Mouse (Mus musculus): ENCODE results near the gene Parp4. TPM values are rescaled to one million over a fixed set of nuclear protein-coding genes. Genes with fewer than 3 reads are reported as not detected.

Parp4 gene
- total RNA-seq, 2 experiments from 2014 or later: 5.8 TPM

GRCm38 (mm10) chr14:56605136-56605535 is 29.7 kb downstream of the Parp4 start:
- no peak for DNase-seq (ENCODE audit: low spot score in 2 of 2)

- DNase-seq (ENCODE audit: low spot score in 2 of 2): no peak
Measured at GRCm38 (mm10) chr14:56613212-56613611, 37.8 kb downstream of the Parp4 start.

GRCm38 (mm10) chr14:56617470-56617869 is 42.1 kb downstream of the Parp4 start:
- DNase-seq (ENCODE audit: low spot score in 2 of 2): no peak

DNA sequence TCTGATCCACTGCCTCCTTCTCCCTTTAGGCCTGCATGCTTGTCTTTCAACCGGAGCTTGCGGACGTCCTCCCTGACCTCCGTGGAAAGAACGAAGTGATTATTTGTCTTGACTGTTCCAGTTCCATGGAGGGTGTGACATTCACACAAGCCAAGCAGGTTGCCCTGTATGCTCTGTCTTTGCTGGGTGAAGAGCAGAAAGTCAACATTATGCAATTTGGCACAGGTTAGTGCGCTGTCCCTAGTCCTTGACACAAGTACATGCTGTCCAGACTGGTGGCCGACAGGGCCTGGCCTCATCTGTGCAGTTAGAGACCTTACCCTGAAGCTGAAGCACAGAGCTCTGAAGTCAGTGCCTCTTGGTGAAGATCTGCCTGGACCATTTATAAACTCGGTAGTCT is 45.0 kb downstream of the Parp4 start:
- no peak for DNase-seq (ENCODE audit: low spot score in 2 of 2)

DNA sequence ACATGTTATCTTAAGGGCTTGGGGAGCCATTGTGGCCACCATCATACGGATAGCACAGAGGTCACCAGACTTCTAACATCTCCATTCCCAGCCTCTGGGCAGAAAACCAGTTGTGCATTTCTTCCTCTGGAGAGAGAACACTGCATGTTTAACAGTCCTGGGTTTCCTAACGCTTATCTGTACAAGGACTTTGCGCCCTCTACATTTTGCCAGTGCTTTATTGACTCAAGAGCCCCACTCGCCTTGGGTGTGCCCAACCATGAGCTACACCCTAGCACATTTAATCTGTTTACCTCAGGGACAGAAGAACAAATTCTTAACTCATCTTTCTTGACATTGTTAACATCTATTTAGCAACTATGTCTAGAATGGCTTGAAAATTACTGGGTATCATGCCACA is 50.8 kb downstream of the Parp4 start:
- DNase-seq (ENCODE audit: low spot score in 2 of 2): no peak

- DNase-seq (ENCODE audit: low spot score in 2 of 2): peak; percentile 38 to 57
Measured at GRCm38 (mm10) chr14:56628336-56628735, 52.9 kb downstream of the Parp4 start.

GRCm38 (mm10) chr14:56631109-56631508 is 55.7 kb downstream of the Parp4 start:
- DNase-seq (ENCODE audit: low spot score in 2 of 2): no peak

DNA sequence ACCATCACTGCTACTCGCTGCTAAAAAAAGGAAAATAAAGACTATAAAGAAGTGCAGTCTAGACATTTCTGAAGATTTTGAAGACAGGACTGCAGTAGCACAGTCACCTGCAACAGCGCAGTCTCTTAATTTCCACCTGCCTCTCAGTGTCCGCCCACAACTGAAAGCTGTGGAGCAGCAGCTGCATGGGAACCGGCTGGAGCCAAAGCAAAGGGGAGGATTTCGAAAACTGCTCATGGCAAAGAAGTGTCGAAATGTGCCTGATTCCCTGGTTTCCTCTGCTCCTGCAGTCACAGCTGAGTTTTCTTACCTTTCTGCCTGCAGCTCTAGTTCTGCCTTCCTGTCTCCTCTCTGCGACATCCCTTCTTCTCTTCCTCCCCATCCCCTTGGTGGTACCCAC is 71.8 kb downstream of the Parp4 start:
- no peak for DNase-seq (ENCODE audit: low spot score in 2 of 2)

DNA sequence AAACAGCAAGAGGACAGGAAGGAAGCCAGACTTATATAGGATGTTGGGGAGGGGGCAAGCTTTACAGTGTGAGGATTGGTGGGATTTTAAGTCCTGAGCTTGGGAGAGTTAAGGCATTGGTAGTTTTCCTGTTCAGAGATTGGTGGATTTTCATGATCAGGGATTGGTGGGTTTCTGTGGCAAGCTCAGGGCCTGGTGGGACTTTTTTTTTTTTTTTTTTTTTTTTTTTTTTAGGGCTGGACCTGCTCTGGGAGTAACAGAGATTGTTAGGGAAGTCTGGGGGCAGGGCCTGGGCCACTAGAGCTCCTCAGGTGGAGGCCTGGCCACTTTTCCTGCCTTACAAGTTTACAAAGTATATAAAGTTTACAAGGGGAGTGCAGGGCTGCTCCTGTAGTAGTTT is 74.0 kb downstream of the Parp4 start:
- DNase-seq (ENCODE audit: low spot score in 2 of 2): no peak

DNA sequence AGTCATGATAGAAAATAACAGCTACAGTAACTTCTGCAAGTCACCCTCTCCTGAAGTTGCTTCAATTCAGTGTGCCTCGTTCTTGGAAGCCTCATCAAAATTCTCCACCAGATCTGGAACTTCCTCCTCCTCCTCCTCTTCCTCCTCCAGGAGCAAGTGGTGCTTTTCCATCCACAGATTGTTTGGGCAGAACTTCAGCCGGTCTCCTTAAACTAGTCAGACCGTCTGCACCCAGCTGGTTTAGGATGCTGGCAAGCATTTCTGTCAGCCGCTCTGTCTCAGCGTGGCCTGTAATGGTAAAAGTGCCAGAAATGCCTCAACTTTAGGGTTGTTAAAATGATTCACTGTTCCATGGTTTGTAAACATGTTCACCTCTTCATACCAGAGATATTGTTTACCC is 90.2 kb downstream of the Parp4 start:
- peak; percentile 40 to 62 for DNase-seq (ENCODE audit: low spot score in 2 of 2)

- no peak for DNase-seq (ENCODE audit: low spot score in 2 of 2)
Measured at GRCm38 (mm10) chr14:56666909-56667308, 91.5 kb downstream of the Parp4 start.

DNA sequence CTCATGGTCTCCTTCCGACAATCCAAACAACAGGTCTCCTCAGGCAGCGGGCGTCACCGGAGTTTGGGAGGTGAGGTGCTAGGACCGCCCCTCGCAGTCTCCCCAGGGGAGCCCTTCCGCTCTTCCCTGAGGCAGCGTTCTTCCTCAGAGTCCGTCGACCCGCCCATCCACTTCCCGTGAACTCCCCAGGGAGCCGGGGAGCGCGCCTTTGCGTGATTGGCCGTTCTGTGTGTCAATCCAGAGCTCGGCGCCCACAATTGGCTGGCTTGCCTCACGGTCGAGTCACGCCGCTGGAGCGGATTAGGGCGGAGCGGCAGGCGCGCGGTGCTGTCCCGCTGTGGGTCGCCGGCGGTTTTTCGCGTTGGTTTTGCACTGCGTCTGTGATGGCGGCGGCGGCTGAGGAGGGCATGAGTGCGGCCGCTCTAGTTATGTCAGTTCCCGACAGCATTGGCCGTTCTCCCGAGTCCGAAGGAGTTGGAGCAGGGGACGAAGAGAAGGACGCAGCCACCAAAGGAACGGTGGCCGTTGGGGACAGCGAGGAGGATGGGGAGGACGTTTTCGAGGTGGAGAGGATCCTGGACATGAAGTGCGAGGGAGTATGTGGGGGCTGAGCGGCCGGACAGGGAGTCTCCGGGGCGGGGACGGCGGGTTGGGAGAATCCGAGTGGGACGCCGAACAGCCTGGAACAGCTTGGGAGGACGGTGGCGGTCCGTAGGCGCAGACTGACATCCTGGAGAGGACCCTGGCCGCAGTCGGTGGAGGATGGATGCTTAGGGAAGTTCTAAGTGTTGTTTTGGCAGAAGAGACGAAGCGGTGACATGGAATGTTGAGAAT is 92.8 kb downstream of the Parp4 start, which contains the start of gene Mphosph8:
Gene Mphosph8 (plus strand): TSS at position 280 of the 834 bp plus-strand sequence.
- DNase-seq (ENCODE audit: low spot score in 2 of 2): peak; percentile 100

- no peak for DNase-seq (ENCODE audit: low spot score in 2 of 2)
Measured at GRCm38 (mm10) chr14:56669046-56669620, 93.7 kb downstream of the Parp4 start.

DNA sequence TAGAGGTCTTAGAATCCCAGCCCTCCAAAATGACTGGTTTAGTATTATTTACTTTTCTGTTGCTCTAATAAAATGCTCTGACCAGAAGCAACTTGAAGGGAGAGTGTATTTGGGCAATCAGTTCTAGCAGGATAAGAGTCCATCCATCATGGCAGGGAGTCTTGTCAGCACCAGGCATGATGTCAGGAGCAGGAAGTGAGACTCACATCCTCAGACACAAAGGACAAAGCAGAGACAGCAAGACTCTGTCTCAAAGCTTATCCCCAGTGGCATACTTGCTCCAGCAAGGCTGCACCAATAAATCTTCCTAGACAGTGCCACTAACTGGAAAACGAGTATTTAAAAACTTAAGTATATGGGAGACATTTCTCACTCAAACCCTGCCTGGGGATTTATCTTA is 110.0 kb downstream of the Parp4 start:
- DNase-seq (ENCODE audit: low spot score in 2 of 2): no peak

DNA sequence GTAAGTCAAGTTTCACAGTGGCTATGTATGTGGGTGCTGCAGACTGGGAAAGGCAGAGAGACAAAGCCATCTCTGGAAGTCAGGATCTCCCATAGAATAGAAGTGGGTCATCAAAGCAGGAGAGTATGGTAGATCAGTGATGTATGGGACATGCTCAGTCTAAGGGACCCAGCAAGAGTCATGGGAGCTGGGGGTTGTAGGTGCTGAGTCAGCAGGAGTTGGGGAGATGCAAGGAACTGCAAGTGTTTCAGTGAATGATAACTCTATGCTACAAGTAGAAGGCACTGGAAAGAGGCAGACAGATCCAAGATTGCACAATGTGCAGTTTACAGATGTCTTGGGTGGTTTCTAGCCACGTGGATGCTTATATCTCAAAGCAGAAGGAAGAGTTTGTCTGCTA is 113.7 kb downstream of the Parp4 start:
- no peak for DNase-seq (ENCODE audit: low spot score in 2 of 2)

- no peak for DNase-seq (ENCODE audit: low spot score in 2 of 2)
Measured at GRCm38 (mm10) chr14:56689766-56690165, 114.3 kb downstream of the Parp4 start.

- DNase-seq (ENCODE audit: low spot score in 2 of 2): no peak
Measured at GRCm38 (mm10) chr14:56695495-56695894, 120.1 kb downstream of the Parp4 start.

- no peak for DNase-seq (ENCODE audit: low spot score in 2 of 2)
Measured at GRCm38 (mm10) chr14:56697836-56698235, 122.4 kb downstream of the Parp4 start.

GRCm38 (mm10) chr14:56702644-56703043 is 127.2 kb downstream of the Parp4 start:
- no peak for DNase-seq (ENCODE audit: low spot score in 2 of 2)

DNA sequence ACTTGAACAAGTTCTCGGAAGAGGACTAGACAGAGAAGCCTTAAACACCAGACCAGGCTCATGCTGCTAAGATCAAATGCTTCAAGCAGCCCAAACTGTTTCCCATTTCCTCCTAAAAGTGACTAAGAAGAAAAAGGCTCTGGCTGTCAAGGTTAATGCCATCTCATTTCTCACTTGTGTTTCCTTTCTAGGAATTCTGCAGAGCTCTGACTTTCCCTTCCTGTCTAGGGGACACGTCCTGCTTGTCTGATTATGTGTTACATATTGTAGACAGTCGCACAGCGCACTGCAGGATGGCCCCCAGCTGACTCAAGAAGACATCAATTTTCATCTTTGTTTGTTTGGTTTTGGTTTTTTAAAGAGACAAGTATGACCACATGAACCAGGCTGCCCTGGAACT is 130.3 kb downstream of the Parp4 start:
- no peak for DNase-seq (ENCODE audit: low spot score in 2 of 2)

Measured in layer of hippocampus, adult 18-20 months (tissue).